Mouse (Mus musculus): ENCODE measurements at regions not wholly inside any gene's neighbourhood (a gene's known extent, or its start where the extent isn't known, plus 50 kb on each side); places are given as distances from the start of the nearest gene placed in this dataset.

DNA sequence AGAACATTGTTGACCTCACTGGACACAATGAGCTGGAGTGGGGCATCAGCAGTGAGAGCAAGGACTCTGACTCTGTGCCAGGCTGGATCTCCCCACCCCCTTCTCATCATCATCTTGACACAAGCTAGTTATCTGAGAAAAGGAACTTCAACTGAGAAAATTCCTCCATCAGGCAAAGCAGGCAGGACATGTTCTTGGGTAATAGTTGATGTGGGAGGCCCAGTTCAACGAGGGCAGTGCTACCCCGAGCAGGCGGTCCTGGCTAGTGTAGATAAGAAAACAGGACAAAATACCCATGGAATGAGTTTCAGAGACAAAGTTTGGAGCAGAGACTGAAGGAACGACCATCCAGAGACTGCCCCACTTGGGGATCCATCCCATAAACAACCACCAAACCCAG, 862.7 kb downstream of the Zfp704 start:
- TF ChIP-seq CTCF (IDR thresholded peaks at IDR 0.05; ENCODE audit: low read depth, low read length): no peak
- TF ChIP-seq EP300 (IDR thresholded peaks at IDR 0.05; ENCODE audit: insufficient read depth, low read depth, low read length): no peak
- TF ChIP-seq POLR2A (IDR thresholded peaks at IDR 0.05; ENCODE audit: insufficient read depth, low read length): no peak

Measured in ES-Bruce4 (cell line).